Mouse (Mus musculus) hindbrain, embryonic 14.5 days (tissue): ENCODE measurements around the gene Bcl2l1. TPM values are rescaled to one million over a fixed set of nuclear protein-coding genes. Genes with fewer than 3 reads are reported as not detected.
A peak's percentile ranks its signal among the peaks of the same experiment; 100 is the strongest.

ENCODE experiments used
- ATAC-seq: fragments of 200-750 bp; cut with Nextera tagmentation; 2 replicates; pipeline ENCODE4 v1.8.0; 2017; ENCODE audit warnings: moderate number of reproducible peaks, mild to moderate bottlenecking, moderate TSS enrichment, moderate library complexity; ENCODE audit not compliant: low FRiP score
- DNase-seq: peaks from one replicate; pipeline ENCODE4 v3.0.0-alpha.2; 2015; ENCODE audit warnings: low spot score
- H3K27ac ChIP-seq: fragments of 300-500 bp; sonication (generic); 2 replicates; pipeline ENCODE4 v1.5.1; 2014; ENCODE audit warnings: mild to moderate bottlenecking, moderate library complexity
- H3K27me3 ChIP-seq: fragments of 300-500 bp; sonication (generic); 2 replicates; pipeline ENCODE4 v1.6.1; 2014; ENCODE audit warnings: mild to moderate bottlenecking, low read length, mixed read lengths; ENCODE audit not compliant: control insufficient read depth, insufficient read depth
- H3K36me3 ChIP-seq: fragments of 300-500 bp; sonication (generic); replicated peaks from 2 replicates; pipeline ENCODE4 v1.6.1; 2014; ENCODE audit not compliant: control insufficient read depth, insufficient read depth
- H3K4me1 ChIP-seq: fragments of 300-500 bp; sonication (generic); replicated peaks from 2 replicates; pipeline ENCODE4 v1.6.1; 2014; ENCODE audit warnings: antibody characterized with exemption, low read length, mixed read lengths; ENCODE audit not compliant: control insufficient read depth, insufficient read depth
- H3K4me2 ChIP-seq: fragments of 300-500 bp; sonication (generic); replicated peaks from 2 replicates; pipeline ENCODE4 v1.6.1; 2014; ENCODE audit warnings: mild to moderate bottlenecking, moderate library complexity
- H3K4me3 ChIP-seq: fragments of 300-500 bp; sonication (generic); replicated peaks from 2 replicates; pipeline ENCODE4 v1.5.1; 2014; ENCODE audit warnings: mild to moderate bottlenecking, low read length
- H3K9ac ChIP-seq: fragments of 300-500 bp; sonication (generic); 2 replicates; pipeline ENCODE4 v1.6.1; 2014
- H3K9me3 ChIP-seq: fragments of 300-500 bp; sonication (generic); 2 replicates; pipeline ENCODE4 v1.6.1; 2016; ENCODE audit warnings: low read length; ENCODE audit not compliant: control insufficient read depth
- WGBS: fragments of 180-500 bp; shearing (Covaris S2); extraction: QIAGEN DNeasy Blood & Tissue Kit; methylation state at CpG from one replicate; pipeline ENCODE4 v1.1.7; 2014; 5-methylcytosine and 5-hydroxymethylcytosine counted together
- polyA plus RNA-seq: library from polyadenylated mRNA; unstranded; fragments of >200 nt; fragmentation: Nextera tagmentation; extraction: Ambion mirVana; gene quantifications from 2 replicates; pipeline ENCODE4 v1.2.1, GENCODE M21; 2014

The Bcl2l1 gene
- polyA plus RNA-seq, 1 experiment from 2014 or later: 155 TPM

DNA sequence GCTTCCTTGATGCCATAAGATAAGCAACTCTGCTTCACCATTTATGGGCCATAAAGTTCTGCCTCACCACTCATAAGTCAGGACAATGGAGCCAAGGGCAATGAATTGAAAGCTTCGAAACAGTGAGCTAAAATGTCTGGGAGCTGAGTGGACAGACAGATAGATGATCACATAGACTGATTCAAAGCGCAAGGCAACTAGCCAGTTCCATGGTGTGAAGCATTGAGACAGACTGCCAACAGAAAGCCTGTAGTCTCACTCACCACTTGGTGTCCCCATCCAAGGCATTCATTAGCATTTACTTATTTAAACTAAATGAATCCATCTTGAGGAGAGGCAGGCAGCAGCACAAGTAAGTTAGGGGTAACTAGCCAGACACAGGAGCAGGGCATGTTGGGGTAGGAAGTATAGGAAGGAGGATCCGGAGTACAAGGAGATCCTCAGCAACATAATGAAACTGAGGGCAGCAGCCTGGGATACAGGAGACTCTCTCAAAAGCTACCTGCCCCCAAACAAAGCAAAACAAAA is 12.4 kb downstream of the Bcl2l1 start:
- ATAC-seq: no peak
- no peak for DNase-seq
- Histone ChIP-seq H3K9me3 (no peaks in the 10 kb centered on the region), H3K4me1 (peaks cover 39% of the 10 kb centered on the region), H3K27me3 (no peaks in the 10 kb centered on the region), H3K27ac (no peak overlapping the region), H3K4me2 (no peak overlapping the region), H3K4me3 (no peak overlapping the region), H3K9ac (no peak overlapping the region), H3K36me3 (peaks cover 5% of the 10 kb centered on the region; the same call in 1 of the 2 replicates)
- 98% methylated on average over 3 of the region's 3 CpGs for WGBS

DNA sequence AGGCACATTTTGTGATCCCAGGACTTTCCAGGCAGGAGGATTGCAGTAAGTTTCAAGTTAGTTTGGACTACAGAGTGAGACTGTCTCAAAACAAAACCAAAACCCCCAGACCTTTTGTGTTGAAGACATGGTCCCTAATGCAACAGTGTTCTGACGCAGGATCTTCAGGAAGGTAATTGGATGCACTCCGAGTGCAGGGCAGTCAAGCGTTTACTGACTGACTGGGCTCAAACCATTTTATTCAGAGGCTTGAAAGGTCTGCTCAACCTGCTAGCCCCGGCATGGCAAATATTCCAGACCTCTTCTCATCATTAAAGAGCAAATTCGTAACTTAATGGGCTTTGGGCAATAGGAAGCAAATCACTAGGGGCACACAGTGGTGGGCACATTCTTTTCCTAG is 12.8 kb downstream of the Bcl2l1 start:
- Histone ChIP-seq H3K4me3 (no peak overlapping the region), H3K4me1 (peaks cover 37% of the 10 kb centered on the region)

DNA sequence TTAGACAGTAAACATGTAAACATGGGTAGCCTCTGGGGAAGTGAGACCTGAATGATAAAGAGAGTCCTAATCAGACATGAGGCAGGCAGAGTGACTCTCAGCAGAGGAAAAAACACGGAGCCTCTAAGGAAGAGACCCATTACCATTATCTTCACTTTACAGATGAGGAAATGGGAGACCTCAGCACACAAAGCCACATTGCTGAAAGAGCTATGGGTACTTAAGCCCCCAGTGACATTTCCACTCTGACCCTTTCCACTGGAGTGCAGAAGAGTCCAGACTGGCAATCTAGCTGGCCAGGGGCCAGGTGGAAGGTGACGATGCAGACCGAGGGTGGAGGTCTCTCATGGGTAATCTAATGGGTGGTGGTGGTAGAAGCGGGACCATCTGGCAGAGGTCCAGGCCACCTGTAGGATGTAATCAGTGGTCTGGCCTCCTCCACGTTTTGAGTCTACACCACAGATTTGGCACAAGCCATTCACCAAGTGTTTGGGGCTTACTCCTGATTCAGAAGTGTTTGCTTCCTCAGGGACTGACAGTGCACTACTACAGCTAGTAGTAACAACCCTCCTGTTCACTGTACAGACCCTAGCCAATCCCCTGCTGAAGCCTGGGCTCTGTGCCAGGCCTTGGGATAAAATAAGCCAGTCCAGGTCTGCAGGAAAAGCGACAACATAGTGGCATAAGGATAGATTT is 13.8 kb downstream of the Bcl2l1 start:
- peaks cover 37% of the 10 kb centered on the region for H3K4me1 ChIP-seq
- H3K4me2 ChIP-seq: no peak overlapping the region
- peak; percentile 62 for DNase-seq
- H3K36me3 ChIP-seq: peaks cover 5% of the 10 kb centered on the region; the same call in 1 of the 2 replicates
- H3K9me3 ChIP-seq: no peaks in the 10 kb centered on the region
- peak; percentile 74; the same call in 1 of the 2 replicates for ATAC-seq
- no peaks in the 10 kb centered on the region for H3K27me3 ChIP-seq
- H3K4me3 ChIP-seq: no peak overlapping the region
- no peak overlapping the region for H3K27ac ChIP-seq
- H3K9ac ChIP-seq: no peak overlapping the region
- WGBS: 45% methylated on average over 6 of the region's 6 CpGs

More for the DNA sequence above, 12.8 kb downstream of the Bcl2l1 start:
- peaks cover 5% of the 10 kb centered on the region; the same call in 1 of the 2 replicates for H3K36me3 ChIP-seq
- H3K4me2 ChIP-seq: no peak overlapping the region
- H3K9ac ChIP-seq: no peak overlapping the region
- no peak for DNase-seq
- H3K27ac ChIP-seq: no peak overlapping the region
- H3K9me3 ChIP-seq: no peaks in the 10 kb centered on the region
- WGBS: 47% methylated on average over 5 of the region's 5 CpGs
- no peaks in the 10 kb centered on the region for H3K27me3 ChIP-seq
- ATAC-seq: no peak

DNA sequence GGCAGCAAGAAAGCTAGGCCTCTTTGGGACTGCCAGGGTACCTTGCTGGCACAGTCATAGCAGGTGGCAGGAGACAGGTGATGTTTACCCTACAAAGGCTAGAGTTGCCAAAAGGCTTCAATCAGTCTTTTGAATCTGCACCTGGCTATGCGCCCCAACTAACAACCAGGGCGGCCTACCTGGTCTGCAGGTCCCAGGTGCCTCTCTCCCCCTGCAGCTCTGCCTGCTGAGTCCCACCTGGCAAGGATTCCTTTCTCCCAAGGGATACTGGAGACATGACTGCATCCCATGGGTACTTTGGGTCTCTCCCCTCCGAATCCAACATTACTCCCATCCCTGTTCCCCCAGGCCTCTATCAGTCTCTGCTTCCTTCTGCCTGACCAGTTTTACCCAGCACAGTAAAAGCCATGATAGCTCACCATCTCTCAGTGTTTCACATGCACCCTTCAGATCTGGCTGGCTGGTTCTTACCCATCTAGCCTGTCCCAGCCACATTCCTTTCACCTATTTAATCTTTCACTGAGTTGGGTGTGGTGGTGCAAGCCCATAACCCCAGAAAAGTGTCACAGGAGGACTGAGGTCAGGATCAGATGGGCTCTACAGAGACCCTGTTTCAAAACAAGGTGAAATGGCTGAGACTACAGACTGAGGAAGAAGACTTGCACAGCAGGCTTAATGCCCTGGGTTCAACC is 14.7 kb downstream of the Bcl2l1 start:
- no peak overlapping the region for H3K9ac ChIP-seq

DNA sequence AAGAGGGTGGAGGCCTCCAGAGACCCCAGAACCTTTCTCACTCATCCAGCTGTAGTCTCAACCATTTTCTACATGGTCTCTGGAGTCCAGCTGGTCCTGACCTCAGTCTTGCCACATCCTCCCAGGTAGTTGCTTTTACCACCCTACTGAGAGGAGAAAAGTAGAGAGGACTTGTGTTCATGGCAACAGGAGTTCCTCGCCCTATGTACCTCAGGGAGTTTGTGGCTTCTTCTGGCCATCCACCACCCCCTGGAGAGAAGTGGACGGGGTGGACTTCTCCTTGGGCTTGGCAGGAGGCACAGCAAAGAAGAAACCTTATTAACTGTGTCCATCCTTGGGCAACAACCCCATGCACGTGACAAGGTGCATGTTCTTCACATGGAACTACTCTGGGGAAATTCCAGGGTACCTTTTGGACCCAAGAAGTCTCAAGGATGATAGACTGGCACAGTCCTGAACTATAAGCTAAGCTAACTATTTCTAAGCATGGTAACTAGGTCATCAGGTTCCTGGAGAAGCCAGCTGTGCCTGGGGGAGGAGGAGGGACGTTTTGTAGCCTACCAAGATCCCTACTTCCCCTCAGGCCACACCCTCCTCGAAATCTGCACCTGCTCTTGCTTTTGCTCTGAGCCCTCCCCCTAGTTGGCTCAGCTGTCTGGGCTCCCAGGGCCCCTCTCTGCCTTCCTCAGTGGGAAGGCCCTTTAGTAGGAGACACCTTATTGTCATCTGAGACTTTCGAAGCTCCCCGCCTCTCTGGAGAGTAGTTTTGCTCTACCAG is 15.5 kb downstream of the Bcl2l1 start:
- ATAC-seq: no peak
- no peak overlapping the region for H3K27ac ChIP-seq

More for the DNA sequence above, 14.7 kb downstream of the Bcl2l1 start:
- no peak overlapping the region for H3K4me2 ChIP-seq
- peaks cover 5% of the 10 kb centered on the region; the same call in 1 of the 2 replicates for H3K36me3 ChIP-seq
- no peak for DNase-seq
- H3K27ac ChIP-seq: no peak overlapping the region
- peaks cover 37% of the 10 kb centered on the region for H3K4me1 ChIP-seq
- H3K9me3 ChIP-seq: no peaks in the 10 kb centered on the region
- ATAC-seq: no peak
- no peaks in the 10 kb centered on the region for H3K27me3 ChIP-seq
- H3K4me3 ChIP-seq: no peak overlapping the region
- whole genome bisulfite sequencing: 80% methylated on average over 3 of the region's 3 CpGs

DNA sequence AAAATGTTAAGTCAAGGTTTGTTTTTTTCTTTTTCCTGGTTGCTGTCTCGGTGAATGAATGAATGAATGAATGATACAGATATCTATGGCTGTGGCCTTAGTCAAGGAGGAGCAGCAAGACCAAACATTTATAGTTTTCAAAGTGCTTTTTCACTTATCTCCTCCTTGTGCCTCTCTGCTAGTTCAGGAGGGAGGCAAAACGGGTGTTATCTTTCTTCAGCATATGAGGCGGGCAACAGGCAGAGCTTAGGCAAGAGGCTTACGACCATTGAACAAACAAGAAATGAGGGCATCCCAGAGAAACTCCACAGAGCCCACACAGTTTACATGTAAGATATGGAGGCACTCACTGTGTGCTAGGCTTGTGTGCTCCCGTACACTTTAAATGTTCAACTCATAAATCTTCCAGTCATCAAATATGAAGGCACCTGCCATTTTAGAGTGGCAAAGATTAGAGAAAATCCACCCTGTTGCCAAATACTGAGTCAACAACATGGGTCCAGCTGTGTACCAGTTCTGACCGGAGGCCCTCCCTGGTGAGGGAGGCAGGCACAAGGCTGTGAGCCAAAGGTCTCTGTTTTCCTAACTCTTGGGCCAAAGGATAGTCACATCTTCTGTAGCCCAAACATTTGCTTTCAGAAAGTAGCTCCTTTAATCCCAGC is 17.2 kb downstream of the Bcl2l1 start:
- H3K4me1 ChIP-seq: peaks cover 20% of the 10 kb centered on the region; the same call in 1 of the 2 replicates
- H3K4me3 ChIP-seq: no peak overlapping the region
- H3K9ac ChIP-seq: no peak overlapping the region
- H3K9me3 ChIP-seq: no peaks in the 10 kb centered on the region
- no peak for ATAC-seq
- H3K27ac ChIP-seq: no peak overlapping the region
- H3K4me2 ChIP-seq: no peak overlapping the region
- H3K36me3 ChIP-seq: peaks cover 5% of the 10 kb centered on the region; the same call in 1 of the 2 replicates
- 87% methylated on average over 6 of the region's 6 CpGs for WGBS
- DNase-seq: no peak
- no peaks in the 10 kb centered on the region for H3K27me3 ChIP-seq

More for the DNA sequence above, 15.5 kb downstream of the Bcl2l1 start:
- H3K36me3 ChIP-seq: peaks cover 5% of the 10 kb centered on the region; the same call in 1 of the 2 replicates
- no peak overlapping the region for H3K4me2 ChIP-seq
- H3K27me3 ChIP-seq: no peaks in the 10 kb centered on the region
- H3K9me3 ChIP-seq: no peaks in the 10 kb centered on the region
- WGBS: 71% methylated on average over 7 of the region's 7 CpGs
- no peak for DNase-seq
- H3K4me1 ChIP-seq: peaks cover 32% of the 10 kb centered on the region
- H3K4me3 ChIP-seq: no peak overlapping the region
- H3K9ac ChIP-seq: no peak overlapping the region

DNA sequence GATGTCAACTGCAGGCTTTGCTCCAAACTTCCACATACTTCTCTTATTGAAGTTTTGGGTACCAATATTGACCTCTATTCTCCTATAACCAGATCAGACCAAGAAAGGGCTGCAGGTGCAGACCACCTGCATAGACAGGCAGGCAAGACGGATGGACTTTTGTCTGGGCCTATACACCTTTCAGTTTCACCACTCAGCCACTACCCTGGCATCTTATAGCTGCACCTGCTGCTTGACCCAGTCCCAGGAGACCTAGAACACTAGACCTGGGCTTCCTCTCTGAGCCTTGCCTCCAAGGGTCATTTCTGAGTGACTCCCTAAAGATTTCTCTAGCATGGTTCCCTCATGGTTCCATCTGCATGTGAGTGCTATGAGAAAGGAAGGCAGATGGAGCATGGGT is 18.3 kb downstream of the Bcl2l1 start:
- no peak overlapping the region for H3K27ac ChIP-seq
- H3K9me3 ChIP-seq: no peaks in the 10 kb centered on the region
- 91% methylated on average over 1 of the region's 1 CpGs for WGBS
- no peaks in the 10 kb centered on the region for H3K27me3 ChIP-seq
- DNase-seq (no peak), ATAC-seq (no peak)
- no peak overlapping the region for H3K4me2 ChIP-seq
- peaks cover 18% of the 10 kb centered on the region; the same call in 1 of the 2 replicates for H3K4me1 ChIP-seq
- no peak overlapping the region for H3K9ac ChIP-seq
- H3K4me3 ChIP-seq: no peak overlapping the region
- no peaks in the 10 kb centered on the region for H3K36me3 ChIP-seq

DNA sequence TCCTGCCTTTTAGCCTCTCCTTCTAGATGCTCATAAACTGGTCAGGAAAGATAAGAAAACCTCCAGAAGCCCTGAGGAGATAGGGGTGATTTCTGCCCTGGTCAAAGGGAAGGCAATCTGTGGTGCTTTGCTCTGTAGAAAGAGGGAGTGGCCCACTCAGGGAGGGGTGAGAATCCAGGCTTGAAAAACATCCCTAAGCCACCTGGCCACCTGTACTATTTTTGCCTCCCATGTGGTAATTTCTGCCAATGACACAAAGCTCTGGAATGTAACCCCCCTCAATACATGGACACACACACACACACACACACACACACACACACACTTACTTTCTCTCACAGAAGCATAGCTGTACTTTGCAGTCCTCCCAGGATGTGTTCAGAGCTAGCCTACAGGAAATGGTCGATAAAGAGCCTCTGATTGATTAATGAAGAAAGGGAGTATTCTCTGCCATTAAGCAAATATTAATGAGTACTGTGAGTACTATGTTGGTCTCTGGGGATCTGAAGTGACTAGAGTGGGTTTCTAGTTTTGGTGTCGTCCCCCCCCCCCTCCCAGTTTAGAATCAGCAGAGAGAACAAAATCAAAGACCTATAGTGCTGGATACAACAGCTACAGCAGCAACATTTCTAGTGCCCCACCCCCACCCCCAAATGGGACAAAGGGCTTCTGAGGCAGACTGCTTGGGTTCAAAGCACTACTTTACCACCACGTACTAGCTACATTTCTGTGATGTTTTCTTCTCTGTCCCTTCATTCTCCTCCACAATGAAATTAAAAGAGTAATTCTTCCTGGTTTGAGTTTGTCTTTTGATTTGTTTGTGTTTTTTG is 20.0 kb downstream of the Bcl2l1 start:
- Histone ChIP-seq H3K4me3 (no peak overlapping the region), H3K9me3 (no peaks in the 10 kb centered on the region), H3K27ac (no peak overlapping the region), H3K4me1 (peaks cover 10% of the 10 kb centered on the region; the same call in 1 of the 2 replicates), H3K36me3 (no peaks in the 10 kb centered on the region), H3K9ac (no peak overlapping the region), H3K27me3 (no peaks in the 10 kb centered on the region), H3K4me2 (no peak overlapping the region)
- WGBS: 43% methylated on average over 3 of the region's 3 CpGs
- ATAC-seq (no peak), DNase-seq (no peak)
